Mouse (Mus musculus): ENCODE results near the gene Rcor1. TPM values are rescaled to one million over a fixed set of nuclear protein-coding genes. Genes with fewer than 3 reads are reported as not detected.

The Rcor1 gene
- polyA plus RNA-seq, 1 experiment from 2014 or later = 10.1 TPM

DNA sequence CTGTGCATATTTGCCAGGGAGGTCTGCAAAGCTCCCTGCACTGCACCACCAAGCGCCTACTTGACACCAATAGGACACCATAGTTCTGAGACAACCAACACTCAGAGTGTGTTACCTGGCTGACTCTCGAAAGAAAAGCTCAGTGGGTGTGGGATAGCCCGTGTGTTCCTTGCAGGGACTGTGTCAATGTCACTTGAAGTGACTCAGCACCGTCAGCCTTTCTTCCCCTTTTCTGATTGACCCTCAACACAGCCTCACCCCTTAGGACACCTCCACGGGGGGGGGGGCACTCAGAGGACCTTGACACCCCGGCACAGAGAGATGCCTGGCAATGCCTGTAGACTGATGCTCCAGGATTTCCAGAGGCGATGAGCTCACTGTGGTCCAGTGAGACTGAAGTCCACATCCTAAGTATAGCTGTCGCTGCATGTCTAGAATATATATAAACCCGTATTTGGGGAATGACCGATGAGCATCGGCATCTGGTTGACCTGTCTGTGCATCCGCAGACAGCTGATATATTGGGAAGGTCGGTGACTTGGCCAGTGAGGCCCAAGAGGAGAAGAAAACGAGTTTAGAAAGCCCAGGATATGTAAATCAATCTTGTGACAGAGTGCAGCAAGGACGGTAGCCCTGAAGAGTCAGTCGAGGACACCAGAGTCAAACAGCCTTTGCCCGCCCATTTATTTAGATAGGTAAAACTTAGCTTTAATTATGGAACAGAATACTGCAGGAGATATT, 110.5 kb downstream of the Rcor1 start:
- H3K36me3 ChIP-seq (replicated peaks) = no peaks in the 10 kb centered on the region
- H3K27me3 ChIP-seq = 0 out of 2 replicates have a peak, but pooled peaks cover 6% of the 10 kb centered on the region
- WGBS = 72% methylated on average over 17 of the region's 17 CpGs
- no peak overlapping the region for H3K4me2 ChIP-seq
- peaks cover 19% of the 10 kb centered on the region for H3K4me1 ChIP-seq
- no peak overlapping the region for H3K4me3 ChIP-seq (replicated peaks)
- H3K9ac ChIP-seq = no peak overlapping the region
- no peaks in the 10 kb centered on the region for H3K9me3 ChIP-seq
- ATAC-seq (ENCODE audit: low FRiP score) = no peak
- H3K27ac ChIP-seq = no peak overlapping the region

DNA sequence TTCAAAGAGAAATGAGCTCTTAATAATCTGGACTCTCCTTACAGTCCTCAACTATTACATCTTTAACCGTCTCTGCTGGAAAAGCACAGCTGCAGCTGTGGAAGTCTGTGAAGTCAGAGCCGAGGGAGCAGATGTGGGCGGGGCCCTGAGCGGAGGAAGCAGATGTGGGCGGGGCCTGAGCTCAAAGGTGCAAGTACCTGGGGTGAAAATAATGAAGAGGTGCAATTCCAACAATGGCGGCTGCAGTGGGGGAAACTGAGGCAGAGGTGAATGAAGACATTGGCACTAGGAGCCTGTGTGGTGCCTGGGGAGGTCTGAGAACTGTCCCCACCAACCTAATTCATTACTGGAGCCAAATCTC, 111.1 kb downstream of the Rcor1 start:
- Histone ChIP-seq H3K4me1 (peaks cover 14% of the 10 kb centered on the region), H3K27ac (no peak overlapping the region), H3K9me3 (no peaks in the 10 kb centered on the region), H3K4me2 (no peak overlapping the region), H3K36me3 (replicated peaks) (no peaks in the 10 kb centered on the region), H3K27me3 (0 out of 2 replicates have a peak, but pooled peaks cover 6% of the 10 kb centered on the region), H3K9ac (no peak overlapping the region), H3K4me3 (replicated peaks) (no peak overlapping the region)
- ATAC-seq (ENCODE audit: low FRiP score) = no peak
- 15% methylated on average over 6 of the region's 6 CpGs for WGBS

DNA sequence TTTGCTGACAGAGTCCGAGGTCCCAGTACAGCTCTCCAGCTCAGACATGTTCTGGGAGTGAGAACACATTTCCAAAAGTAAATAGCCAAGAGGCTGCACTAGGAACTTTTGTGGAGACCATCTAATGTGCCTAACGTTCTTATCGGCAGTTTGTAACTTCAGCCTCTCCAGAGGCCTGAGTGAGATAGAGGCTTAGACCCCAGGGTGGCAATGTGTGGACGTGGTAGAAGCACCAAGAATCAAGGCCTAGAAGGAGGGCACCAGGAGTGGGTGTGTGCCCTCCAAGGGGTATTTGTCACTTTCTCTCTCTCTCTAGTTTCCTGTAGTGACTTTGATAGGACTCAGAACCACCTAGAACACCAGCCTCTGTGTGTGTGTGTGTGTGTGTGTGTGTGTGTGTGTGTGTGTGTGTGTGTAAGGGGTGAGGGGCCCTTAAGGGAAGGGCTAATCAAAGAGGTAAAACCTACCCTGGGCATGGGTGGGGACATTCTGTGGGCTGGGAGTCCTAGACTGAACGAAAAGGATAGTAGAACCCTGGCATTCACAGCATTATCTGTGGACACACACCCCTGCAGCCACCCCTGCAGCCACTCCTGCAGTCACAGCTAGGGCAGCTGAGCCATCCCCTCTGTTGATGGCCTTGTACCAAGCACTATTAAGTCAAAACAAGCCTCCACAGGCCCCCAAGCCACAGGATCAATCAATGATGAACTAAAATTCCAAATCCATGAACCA, 112.4 kb downstream of the Rcor1 start:
- Histone ChIP-seq H3K27me3 (0 out of 2 replicates have a peak, but pooled peaks cover 4% of the 10 kb centered on the region), H3K36me3 (replicated peaks) (no peaks in the 10 kb centered on the region), H3K4me1 (peaks cover 7% of the 10 kb centered on the region; the same call in 1 of the 2 replicates), H3K9ac (no peak overlapping the region), H3K9me3 (no peaks in the 10 kb centered on the region), H3K4me3 (replicated peaks) (no peak overlapping the region), H3K4me2 (no peak overlapping the region), H3K27ac (no peak overlapping the region)
- no peak for ATAC-seq (ENCODE audit: low FRiP score)
- 86% methylated on average over 5 of the region's 5 CpGs for WGBS

DNA sequence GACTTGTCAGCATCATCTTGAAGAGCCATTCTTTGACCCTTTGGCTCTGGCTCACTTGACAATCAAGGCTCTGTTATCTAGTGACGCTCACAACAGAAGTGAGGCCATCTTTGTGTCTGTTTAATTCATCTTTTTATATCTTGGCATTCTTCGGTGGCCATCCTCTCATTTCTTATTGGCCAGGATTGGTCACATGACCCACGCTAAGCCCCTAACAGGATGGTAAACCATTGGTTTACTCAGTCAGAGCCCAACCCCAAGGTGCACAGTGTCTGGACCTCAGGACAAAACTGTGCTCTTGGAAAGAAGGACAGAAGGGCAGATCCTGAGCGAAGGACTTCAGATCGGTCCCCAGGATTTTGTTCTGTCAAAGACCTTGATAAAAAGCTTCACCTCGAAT, 113.4 kb downstream of the Rcor1 start:
- no peaks in the 10 kb centered on the region for H3K27me3 ChIP-seq
- no peaks in the 10 kb centered on the region for H3K4me1 ChIP-seq
- H3K4me3 ChIP-seq (replicated peaks) = no peak overlapping the region
- WGBS = 89% methylated on average over 6 of the region's 6 CpGs
- H3K36me3 ChIP-seq (replicated peaks) = no peaks in the 10 kb centered on the region
- H3K4me2 ChIP-seq = no peak overlapping the region
- no peaks in the 10 kb centered on the region for H3K9me3 ChIP-seq
- ATAC-seq (ENCODE audit: low FRiP score) = no peak
- no peak overlapping the region for H3K27ac ChIP-seq
- H3K9ac ChIP-seq = no peak overlapping the region

DNA sequence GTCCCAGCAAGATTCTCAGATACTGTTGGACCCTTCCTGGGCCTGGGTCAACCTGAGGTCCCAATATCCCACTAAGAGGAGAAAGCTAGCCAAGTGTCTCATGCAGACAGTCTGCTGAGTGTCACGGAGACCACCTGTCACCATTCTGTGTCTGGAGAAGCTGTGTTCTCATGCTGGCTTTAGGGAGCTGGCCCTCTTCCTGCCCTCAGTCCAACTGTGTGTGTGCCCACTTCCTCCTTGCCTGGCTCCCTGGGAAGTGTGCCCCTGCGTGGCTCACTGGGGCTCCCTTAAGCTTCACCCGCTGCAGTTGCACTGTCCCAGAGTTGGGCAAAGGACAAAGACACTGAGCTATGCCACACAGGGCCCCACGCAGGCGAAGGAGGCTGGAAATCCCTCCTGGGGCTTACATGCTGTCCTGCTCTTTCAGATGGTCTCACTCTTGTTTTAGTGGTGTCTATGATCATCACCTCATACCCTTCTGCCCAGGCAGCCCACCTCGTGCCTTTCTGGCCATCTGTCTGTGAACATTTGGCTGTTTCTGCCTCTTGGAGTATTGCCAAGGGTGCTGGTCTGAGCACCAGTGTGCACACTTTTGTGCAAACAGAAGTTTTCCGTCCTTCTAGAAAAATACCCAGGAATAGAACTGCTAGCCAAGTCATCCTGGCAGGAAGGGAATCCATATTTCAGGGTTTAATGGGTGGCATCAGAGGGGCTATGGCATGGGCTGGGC, 114.0 kb downstream of the Rcor1 start:
- H3K9me3 ChIP-seq = no peaks in the 10 kb centered on the region
- no peak overlapping the region for H3K27ac ChIP-seq
- ATAC-seq (ENCODE audit: low FRiP score) = no peak
- H3K4me1 ChIP-seq = no peaks in the 10 kb centered on the region
- 88% methylated on average over 7 of the region's 7 CpGs for WGBS
- no peaks in the 10 kb centered on the region for H3K36me3 ChIP-seq (replicated peaks)
- no peak overlapping the region for H3K9ac ChIP-seq
- no peak overlapping the region for H3K4me2 ChIP-seq
- H3K4me3 ChIP-seq (replicated peaks) = no peak overlapping the region
- H3K27me3 ChIP-seq = no peaks in the 10 kb centered on the region

DNA sequence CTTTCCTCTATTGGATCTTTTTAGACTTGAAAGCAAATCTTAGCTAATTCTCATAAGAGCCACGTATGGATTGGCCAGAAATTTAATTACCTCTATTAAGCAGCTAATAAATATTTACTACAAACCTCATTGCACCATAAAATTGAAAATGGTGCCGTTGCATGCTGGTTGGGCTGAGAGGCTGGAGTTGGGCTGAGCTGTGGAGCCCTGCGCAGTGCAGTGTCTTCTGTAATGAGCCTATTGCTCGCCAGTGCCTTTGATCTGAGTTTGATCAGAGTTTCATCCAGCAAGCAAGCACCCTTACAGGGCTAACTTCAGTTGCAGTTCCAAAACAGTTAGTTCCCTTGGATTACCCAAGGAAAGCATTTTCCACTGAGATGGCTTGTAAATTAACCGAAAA, 114.8 kb downstream of the Rcor1 start:
- no peaks in the 10 kb centered on the region for H3K9me3 ChIP-seq
- ATAC-seq (ENCODE audit: low FRiP score) = no peak
- WGBS = 74% methylated on average over 5 of the region's 5 CpGs

DNA sequence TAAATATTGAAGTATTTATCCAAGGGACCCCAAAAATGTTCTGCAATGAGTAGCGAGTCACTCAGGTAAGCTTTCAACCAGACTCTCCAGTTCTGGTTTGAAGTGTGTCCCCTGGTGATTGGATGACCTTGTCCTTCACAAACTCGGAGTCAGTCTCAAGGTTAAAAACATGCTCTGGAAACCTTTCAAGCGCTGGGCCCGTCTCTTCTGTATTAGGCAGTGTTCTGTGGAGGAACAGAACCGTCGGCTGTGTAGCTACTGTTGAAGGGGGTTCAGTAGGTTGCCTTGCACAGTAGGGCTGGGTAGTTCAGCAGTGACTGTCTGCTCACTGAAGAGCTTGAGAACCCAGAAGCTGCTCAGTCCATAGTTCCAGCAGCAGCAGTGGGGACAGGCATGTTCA, 115.5 kb downstream of the Rcor1 start:
- Histone ChIP-seq H3K4me1 (no peaks in the 10 kb centered on the region), H3K27me3 (no peaks in the 10 kb centered on the region), H3K36me3 (replicated peaks) (no peaks in the 10 kb centered on the region), H3K27ac (no peak overlapping the region), H3K9ac (no peak overlapping the region), H3K4me3 (replicated peaks) (no peak overlapping the region), H3K4me2 (no peak overlapping the region), H3K9me3 (no peaks in the 10 kb centered on the region)
- no peak for ATAC-seq (ENCODE audit: low FRiP score)
- WGBS = 92% methylated on average over 6 of the region's 6 CpGs

More for the DNA sequence above, 114.8 kb downstream of the Rcor1 start:
- no peaks in the 10 kb centered on the region for H3K36me3 ChIP-seq (replicated peaks)
- H3K4me3 ChIP-seq (replicated peaks) = no peak overlapping the region
- no peak overlapping the region for H3K9ac ChIP-seq
- H3K27ac ChIP-seq = no peak overlapping the region
- no peaks in the 10 kb centered on the region for H3K27me3 ChIP-seq
- H3K4me2 ChIP-seq = no peak overlapping the region
- H3K4me1 ChIP-seq = no peaks in the 10 kb centered on the region

DNA sequence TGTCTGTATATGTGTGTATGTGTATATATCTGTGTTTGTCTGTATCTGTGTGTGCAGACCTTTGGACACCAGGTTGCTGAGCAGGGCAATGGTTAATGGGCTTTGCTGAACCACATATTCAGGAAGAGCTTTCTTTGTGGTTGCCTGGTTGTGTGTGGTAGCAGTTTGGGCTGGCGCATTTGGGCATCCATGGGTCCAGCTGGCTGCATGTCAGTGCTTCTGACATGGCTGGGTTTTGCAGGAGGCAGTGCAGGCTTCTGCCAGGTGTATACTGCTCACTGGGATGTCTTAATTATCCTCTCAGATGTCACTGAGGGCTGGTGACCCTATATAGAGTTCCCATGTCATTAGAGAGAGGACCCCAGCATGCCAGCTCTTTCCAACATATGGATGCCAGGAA, 116.6 kb downstream of the Rcor1 start:
- 88% methylated on average over 1 of the region's 1 CpGs for WGBS
- no peak overlapping the region for H3K4me2 ChIP-seq
- no peak for ATAC-seq (ENCODE audit: low FRiP score)
- H3K9ac ChIP-seq = no peak overlapping the region
- no peak overlapping the region for H3K4me3 ChIP-seq (replicated peaks)
- no peaks in the 10 kb centered on the region for H3K9me3 ChIP-seq
- no peaks in the 10 kb centered on the region for H3K27me3 ChIP-seq
- no peak overlapping the region for H3K27ac ChIP-seq
- H3K36me3 ChIP-seq (replicated peaks) = no peaks in the 10 kb centered on the region
- no peaks in the 10 kb centered on the region for H3K4me1 ChIP-seq

DNA sequence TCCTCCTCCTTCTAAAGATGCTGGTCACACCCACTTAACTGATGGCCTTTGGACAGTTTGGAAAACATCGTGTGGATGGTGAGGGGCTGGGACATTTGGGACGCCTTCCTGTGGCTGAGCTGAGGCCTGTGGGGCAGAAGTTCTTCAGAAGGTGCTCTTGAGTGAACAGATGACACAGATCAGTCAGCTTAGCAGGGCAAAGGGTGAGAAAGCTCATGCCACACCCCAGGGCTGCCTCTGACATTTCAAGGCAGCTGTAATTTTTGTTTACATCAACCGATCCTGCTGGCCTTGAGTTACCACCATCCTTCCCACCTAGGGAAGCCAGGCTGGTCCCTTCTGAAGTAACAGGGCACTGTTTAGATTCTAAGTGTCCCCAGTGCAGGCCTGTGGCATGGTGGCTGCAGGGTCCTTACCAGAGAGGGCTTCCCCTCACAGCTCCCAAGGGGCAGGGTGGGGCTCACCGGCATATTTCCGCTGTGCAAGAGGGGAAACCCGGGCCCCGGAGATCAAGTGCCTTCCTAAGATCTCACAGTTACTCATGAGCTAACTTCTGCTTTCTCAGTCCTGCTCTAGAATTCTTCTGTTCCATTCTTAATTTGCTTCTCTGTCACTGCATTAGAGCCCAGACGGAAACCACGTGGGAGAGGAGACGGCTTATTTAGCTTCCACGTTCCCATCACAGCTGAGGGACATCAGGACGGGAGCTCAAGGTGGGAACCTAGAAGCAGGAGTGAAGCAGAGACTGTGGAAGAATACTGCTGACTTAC, 120.7 kb downstream of the Rcor1 start:
- no peak for ATAC-seq (ENCODE audit: low FRiP score)
- WGBS = 80% methylated on average over 12 of the region's 12 CpGs
- no peak overlapping the region for H3K9ac ChIP-seq
- no peaks in the 10 kb centered on the region for H3K36me3 ChIP-seq (replicated peaks)
- H3K9me3 ChIP-seq = no peaks in the 10 kb centered on the region
- H3K27me3 ChIP-seq = no peaks in the 10 kb centered on the region
- no peak overlapping the region for H3K4me3 ChIP-seq (replicated peaks)
- peaks cover 29% of the 10 kb centered on the region for H3K4me1 ChIP-seq
- H3K4me2 ChIP-seq = no peak overlapping the region
- H3K27ac ChIP-seq = no peak overlapping the region

DNA sequence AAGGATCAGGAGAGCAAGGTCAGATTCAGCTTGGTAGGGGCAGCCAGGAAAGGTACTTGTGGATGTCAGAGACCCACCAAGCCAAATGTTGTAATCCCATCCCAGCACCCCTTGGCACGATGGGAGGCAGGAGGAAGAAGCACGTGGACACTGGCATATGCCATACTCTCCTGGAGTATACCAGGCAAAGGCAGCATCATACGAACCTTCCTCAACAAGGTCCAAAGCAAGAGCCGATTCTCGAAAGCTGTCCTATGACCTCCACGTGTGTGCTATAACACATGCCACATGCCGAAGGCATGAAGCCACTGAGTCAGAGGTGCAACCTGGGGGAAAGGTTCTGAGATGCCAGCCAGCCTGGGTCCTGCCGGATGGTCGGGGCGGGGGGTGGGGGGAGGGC, 121.7 kb downstream of the Rcor1 start:
- Histone ChIP-seq H3K9ac (no peak overlapping the region), H3K27ac (no peak overlapping the region), H3K4me3 (replicated peaks) (no peak overlapping the region), H3K4me2 (no peak overlapping the region), H3K9me3 (no peaks in the 10 kb centered on the region), H3K36me3 (replicated peaks) (no peaks in the 10 kb centered on the region), H3K27me3 (no peaks in the 10 kb centered on the region), H3K4me1 (peaks cover 37% of the 10 kb centered on the region)
- no peak for ATAC-seq (ENCODE audit: low FRiP score)
- WGBS = 93% methylated on average over 10 of the region's 10 CpGs

DNA sequence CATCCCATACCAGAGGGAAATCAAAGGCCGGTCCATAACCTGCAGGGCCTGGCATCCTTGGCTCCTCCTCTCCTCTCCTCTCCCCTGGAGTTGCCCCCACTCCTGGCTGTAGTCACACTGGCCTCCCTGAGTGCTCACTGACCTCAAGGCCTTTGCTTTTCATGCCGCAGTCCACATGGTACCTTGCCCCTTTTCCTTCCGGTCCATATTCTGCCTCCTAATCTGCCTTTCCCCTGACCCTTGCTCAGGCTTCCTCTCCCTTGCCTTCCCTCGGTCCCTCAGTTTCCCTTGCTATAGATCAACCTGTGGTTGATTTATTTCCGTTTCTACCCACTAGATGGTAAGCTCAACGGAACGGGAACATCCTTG, 122.8 kb downstream of the Rcor1 start:
- H3K4me2 ChIP-seq = peak overlapping the region; percentile 47
- H3K4me1 ChIP-seq = peaks cover 40% of the 10 kb centered on the region
- 33% methylated on average over 7 of the region's 7 CpGs for WGBS
- H3K9me3 ChIP-seq = no peaks in the 10 kb centered on the region
- H3K4me3 ChIP-seq (replicated peaks) = peak overlapping the region; percentile 15
- H3K9ac ChIP-seq = 0 out of 2 replicates have a peak overlapping the region, but pooled peaks have one; percentile 42
- ATAC-seq (ENCODE audit: low FRiP score) = no peak
- H3K36me3 ChIP-seq (replicated peaks) = no peaks in the 10 kb centered on the region
- no peaks in the 10 kb centered on the region for H3K27me3 ChIP-seq
- peak overlapping the region; percentile 89 for H3K27ac ChIP-seq

All from forebrain, embryonic 12.5 days (tissue).